Mouse (Mus musculus) neural tube, embryonic 15.5 days (tissue): ENCODE results near the gene Rgs12. TPM values are rescaled to one million over a fixed set of nuclear protein-coding genes. Genes with fewer than 3 reads are reported as not detected.

Experiments used
- ATAC-seq: fragments of 200-750 bp; cut with Nextera tagmentation; 2 replicates; pipeline ENCODE4 v1.8.0; 2017; ENCODE audit warnings: mild to moderate bottlenecking, moderate TSS enrichment, moderate library complexity; ENCODE audit not compliant: low FRiP score
- H3K27ac ChIP-seq: fragments of 300-500 bp; sonication (generic); replicated peaks from 2 replicates; pipeline ENCODE4 v1.5.1; 2015; ENCODE audit warnings: mild to moderate bottlenecking, inconsistent platforms
- H3K27me3 ChIP-seq: fragments of 300-500 bp; sonication (generic); replicated peaks from 2 replicates; pipeline ENCODE4 v1.6.1; 2015; ENCODE audit warnings: inconsistent platforms
- H3K36me3 ChIP-seq: fragments of 300-500 bp; sonication (generic); 2 replicates; pipeline ENCODE4 v1.6.1; 2015; ENCODE audit warnings: inconsistent platforms
- H3K4me1 ChIP-seq: fragments of 300-500 bp; sonication (generic); 2 replicates; pipeline ENCODE4 v1.6.1; 2015; ENCODE audit warnings: inconsistent platforms
- H3K4me2 ChIP-seq: fragments of 300-500 bp; sonication (generic); 2 replicates; pipeline ENCODE4 v1.6.1; 2015; ENCODE audit warnings: inconsistent platforms, mild to moderate bottlenecking, moderate library complexity
- H3K4me3 ChIP-seq: fragments of 300-500 bp; sonication (generic); replicated peaks from 2 replicates; pipeline ENCODE4 v1.5.1; 2015; ENCODE audit warnings: mild to moderate bottlenecking, inconsistent platforms
- H3K9ac ChIP-seq: fragments of 300-500 bp; sonication (generic); replicated peaks from 2 replicates; pipeline ENCODE4 v1.6.1; 2015; ENCODE audit warnings: mild to moderate bottlenecking, inconsistent platforms
- H3K9me3 ChIP-seq: fragments of 300-500 bp; sonication (generic); replicated peaks from 2 replicates; pipeline ENCODE4 v1.6.1; 2016; ENCODE audit warnings: inconsistent platforms
- WGBS: fragments of 180-500 bp; shearing (Covaris S2); methylation state at CpG from one replicate; pipeline ENCODE4 v1.1.7; 2015; ENCODE audit warnings: mixed read lengths; 5-methylcytosine and 5-hydroxymethylcytosine counted together
- polyA plus RNA-seq: library from polyadenylated mRNA; unstranded; fragments of >200 nt; fragmentation: Nextera tagmentation; extraction: Ambion mirVana; gene quantifications from 2 replicates; pipeline ENCODE4 v1.2.1, GENCODE M21; 2015

Gene Rgs12
- polyA plus RNA-seq: 32.9 and 33.9 TPM in 2 replicates

- no peaks in the 10 kb centered on the region for H3K27me3 ChIP-seq
- WGBS: under 1% methylated on average over 58 of the region's 84 CpGs
- H3K4me1 ChIP-seq: peaks cover 42% of the 10 kb centered on the region
- no peaks in the 10 kb centered on the region for H3K9me3 ChIP-seq
- peak within 1 kb of the TSS; percentile 87 for H3K4me3 ChIP-seq
- peak within 1 kb of the TSS; percentile 82 for H3K4me2 ChIP-seq
- H3K27ac ChIP-seq: peak within 1 kb of the TSS; percentile 87
- ATAC-seq: peak; percentile 90
- H3K36me3 ChIP-seq: no peaks in the 10 kb centered on the region
- H3K9ac ChIP-seq: peak within 1 kb of the TSS; percentile 91
These were observed at the start of gene Rgs12 for GRCm38 (mm10) chr5:34948861-34949760. Gene Rgs12, plus strand, starts transcription at chr5:34949445.

- H3K9ac ChIP-seq: no peak overlapping the region
- H3K4me1 ChIP-seq: no peaks in the 10 kb centered on the region
- no peak overlapping the region for H3K27ac ChIP-seq
- H3K9me3 ChIP-seq: no peaks in the 10 kb centered on the region
- H3K4me2 ChIP-seq: no peak overlapping the region
- peaks cover 75% of the 10 kb centered on the region for H3K36me3 ChIP-seq
- ATAC-seq: no peak
- H3K4me3 ChIP-seq: no peak overlapping the region
- no peaks in the 10 kb centered on the region for H3K27me3 ChIP-seq
- 96% methylated on average over 6 of the region's 6 CpGs for WGBS
These were observed 49.3 kb upstream of the Rgs12 start for GRCm38 (mm10) chr5:34899787-34900469.

GRCm38 (mm10) chr5:34902371-34902770 lies 46.9 kb upstream of the Rgs12 start:
- no peaks in the 10 kb centered on the region for H3K4me1 ChIP-seq
- no peak overlapping the region for H3K4me3 ChIP-seq
- ATAC-seq: no peak
- no peak overlapping the region for H3K27ac ChIP-seq
- no peak overlapping the region for H3K9ac ChIP-seq
- H3K36me3 ChIP-seq: peaks cover 78% of the 10 kb centered on the region
- no peak overlapping the region for H3K4me2 ChIP-seq
- no peaks in the 10 kb centered on the region for H3K27me3 ChIP-seq
- no peaks in the 10 kb centered on the region for H3K9me3 ChIP-seq

GRCm38 (mm10) chr5:34902811-34903385 lies 46.3 kb upstream of the Rgs12 start:
- no peaks in the 10 kb centered on the region for H3K9me3 ChIP-seq
- no peak for ATAC-seq
- H3K4me1 ChIP-seq: no peaks in the 10 kb centered on the region
- H3K27me3 ChIP-seq: no peaks in the 10 kb centered on the region
- no peak overlapping the region for H3K4me2 ChIP-seq
- H3K27ac ChIP-seq: no peak overlapping the region
- no peak overlapping the region for H3K9ac ChIP-seq
- H3K4me3 ChIP-seq: no peak overlapping the region
- peaks cover 76% of the 10 kb centered on the region for H3K36me3 ChIP-seq
- 65% methylated on average over 5 of the region's 5 CpGs for WGBS

GRCm38 (mm10) chr5:34904412-34904811 lies 44.8 kb upstream of the Rgs12 start:
- Histone ChIP-seq H3K27ac (no peak overlapping the region), H3K4me2 (no peak overlapping the region), H3K4me3 (no peak overlapping the region), H3K36me3 (peaks cover 78% of the 10 kb centered on the region), H3K9me3 (no peaks in the 10 kb centered on the region), H3K9ac (no peak overlapping the region), H3K4me1 (no peaks in the 10 kb centered on the region), H3K27me3 (no peaks in the 10 kb centered on the region)
- no peak for ATAC-seq

GRCm38 (mm10) chr5:34907230-34907629 lies 42.0 kb upstream of the Rgs12 start:
- no peaks in the 10 kb centered on the region for H3K27me3 ChIP-seq
- 92% methylated on average over 4 of the region's 4 CpGs for WGBS
- H3K9me3 ChIP-seq: no peaks in the 10 kb centered on the region
- H3K36me3 ChIP-seq: peaks cover 78% of the 10 kb centered on the region
- no peak overlapping the region for H3K9ac ChIP-seq
- no peak overlapping the region for H3K27ac ChIP-seq
- H3K4me1 ChIP-seq: no peaks in the 10 kb centered on the region
- no peak for ATAC-seq
- H3K4me3 ChIP-seq: no peak overlapping the region
- H3K4me2 ChIP-seq: no peak overlapping the region

GRCm38 (mm10) chr5:34907910-34908725 lies 41.1 kb upstream of the Rgs12 start, which contains the start of gene Msantd1:
Gene Msantd1, plus strand, starts transcription at chr5:34908012.
- Histone ChIP-seq H3K4me3 (no peak within 1 kb of the TSS), H3K9me3 (no peaks in the 10 kb centered on the region), H3K9ac (no peak within 1 kb of the TSS), H3K4me1 (no peaks in the 10 kb centered on the region), H3K27ac (no peak within 1 kb of the TSS), H3K27me3 (no peaks in the 10 kb centered on the region), H3K4me2 (no peak within 1 kb of the TSS), H3K36me3 (peaks cover 80% of the 10 kb centered on the region)
- no peak for ATAC-seq
- WGBS: 67% methylated on average over 6 of the region's 6 CpGs

GRCm38 (mm10) chr5:34908726-34909633 lies 40.3 kb upstream of the Rgs12 start:
- Histone ChIP-seq H3K27me3 (no peaks in the 10 kb centered on the region), H3K4me2 (no peak overlapping the region), H3K4me1 (no peaks in the 10 kb centered on the region), H3K9ac (no peak overlapping the region), H3K36me3 (peaks cover 74% of the 10 kb centered on the region), H3K27ac (no peak overlapping the region), H3K9me3 (no peaks in the 10 kb centered on the region), H3K4me3 (no peak overlapping the region)
- ATAC-seq: no peak
- WGBS: 80% methylated on average over 9 of the region's 9 CpGs

- WGBS: 96% methylated on average over 1 of the region's 1 CpGs
- ATAC-seq: no peak
- Histone ChIP-seq H3K9me3 (no peaks in the 10 kb centered on the region), H3K4me1 (no peaks in the 10 kb centered on the region), H3K27me3 (no peaks in the 10 kb centered on the region), H3K27ac (no peak overlapping the region), H3K9ac (no peak overlapping the region), H3K4me2 (no peak overlapping the region), H3K36me3 (peaks cover 65% of the 10 kb centered on the region), H3K4me3 (no peak overlapping the region)
These were observed 39.4 kb upstream of the Rgs12 start for GRCm38 (mm10) chr5:34909634-34910503.

GRCm38 (mm10) chr5:34910504-34910815 lies 38.8 kb upstream of the Rgs12 start:
- WGBS: 68% methylated on average over 4 of the region's 4 CpGs
- Histone ChIP-seq H3K9me3 (no peaks in the 10 kb centered on the region), H3K27ac (no peak overlapping the region), H3K4me1 (no peaks in the 10 kb centered on the region), H3K4me3 (no peak overlapping the region), H3K27me3 (no peaks in the 10 kb centered on the region), H3K4me2 (no peak overlapping the region), H3K9ac (no peak overlapping the region), H3K36me3 (peaks cover 59% of the 10 kb centered on the region)
- ATAC-seq: no peak
